Mouse (Mus musculus) skeletal muscle tissue, adult 2 months (tissue): ENCODE data around the gene Prdm10.
A peak's percentile ranks its signal among the peaks of the same experiment; 100 is the strongest.

Experiments used
- DNase-seq: peaks from one replicate; pipeline ENCODE4 v3.0.0-alpha.2; 2012; ENCODE audit warnings: low read depth, low spot score

The Prdm10 gene

DNA sequence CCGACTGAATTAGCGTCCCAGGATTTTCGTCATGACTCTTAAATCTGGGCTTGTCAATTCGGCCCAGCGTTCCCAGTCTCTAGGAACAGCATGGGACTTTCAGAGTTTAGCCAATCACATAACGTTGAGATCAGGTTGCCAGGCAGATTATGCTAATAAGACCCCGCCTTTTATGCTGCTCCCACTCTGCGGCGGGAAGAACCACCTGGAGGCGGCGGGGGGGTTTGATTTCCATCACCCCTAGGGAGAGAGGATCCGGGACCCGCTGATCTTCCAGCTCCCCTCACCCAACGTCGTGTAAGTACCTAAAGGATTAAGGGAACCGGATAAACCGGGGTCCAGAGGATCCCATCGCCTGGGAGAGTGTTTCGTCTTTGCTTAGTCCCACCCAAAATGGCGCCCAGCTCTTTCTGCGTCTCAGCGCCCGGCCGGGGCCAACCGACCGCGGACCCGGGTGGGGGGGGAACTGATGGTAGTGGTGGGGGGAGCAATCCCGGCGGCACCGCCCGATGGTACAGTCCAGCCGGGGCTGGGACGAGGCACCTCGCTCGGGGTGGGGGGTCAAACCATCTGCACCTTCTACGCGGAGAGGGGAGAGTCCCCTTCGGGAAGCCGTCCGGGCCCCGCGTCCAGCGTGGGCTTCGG, at the start of gene Prdm10:
TSS of gene Prdm10 (plus strand) at position 173 of the 645 bp plus-strand sequence.
- peak; percentile 98 for DNase-seq

DNA sequence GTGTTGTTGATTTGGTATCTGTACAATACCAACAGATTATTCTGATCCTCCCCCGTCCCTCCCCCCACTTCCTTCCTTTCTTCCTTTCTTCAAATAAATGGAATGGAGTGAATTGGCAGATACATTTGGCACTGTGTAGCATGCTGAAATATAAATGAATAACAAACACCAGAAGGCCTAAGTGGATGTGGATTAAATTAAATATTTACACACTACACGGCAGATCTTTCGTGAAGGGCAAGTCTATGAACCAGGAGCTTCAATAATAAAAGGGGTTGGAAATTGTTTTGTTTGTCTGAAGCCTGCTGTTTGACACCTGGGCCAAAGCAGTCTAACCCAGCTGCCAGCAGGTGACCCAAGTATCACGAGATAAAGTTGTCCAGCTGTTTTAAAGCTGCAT, 45.3 kb upstream of the Prdm10 start:
- no peak for DNase-seq

DNA sequence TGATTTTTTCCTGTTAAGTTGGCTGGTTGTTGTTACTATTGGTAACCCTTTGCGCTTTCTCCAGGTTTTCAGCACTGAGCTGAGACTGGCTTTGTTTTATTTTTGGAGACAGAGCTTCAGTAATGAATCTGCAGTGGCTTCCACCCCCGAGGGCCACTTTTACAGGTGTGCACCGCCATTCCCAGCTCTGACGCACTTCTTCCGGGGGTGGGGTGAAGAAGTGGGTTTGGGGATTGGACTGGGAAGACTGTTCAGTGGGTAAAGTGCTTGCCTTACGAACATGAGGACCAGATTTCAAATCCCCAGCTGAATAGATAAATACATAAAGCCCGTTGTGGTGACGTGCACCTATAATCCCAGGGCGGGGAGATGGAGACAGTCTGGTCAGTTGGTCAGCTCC, 44.8 kb upstream of the Prdm10 start:
- DNase-seq: no peak

DNA sequence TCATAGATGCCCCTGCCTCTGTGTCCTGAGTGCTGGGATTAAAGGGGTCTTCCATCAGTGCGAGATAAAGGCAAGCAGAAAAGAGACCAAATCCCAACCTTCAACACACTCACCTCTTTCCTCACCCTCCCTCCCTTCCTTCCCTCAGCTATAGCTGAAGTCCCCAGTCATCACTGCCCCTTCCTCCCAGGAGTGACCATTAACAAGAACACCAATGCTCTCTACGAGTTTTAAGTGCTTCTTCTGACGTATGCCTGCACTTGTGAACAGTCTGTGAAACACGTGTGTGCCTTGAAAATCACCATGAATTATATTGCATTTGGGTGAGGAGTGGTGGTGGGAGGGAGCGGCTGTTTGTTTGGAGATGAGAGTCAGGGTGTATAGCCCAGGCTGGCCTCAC, 44.3 kb upstream of the Prdm10 start:
- DNase-seq: no peak

DNA sequence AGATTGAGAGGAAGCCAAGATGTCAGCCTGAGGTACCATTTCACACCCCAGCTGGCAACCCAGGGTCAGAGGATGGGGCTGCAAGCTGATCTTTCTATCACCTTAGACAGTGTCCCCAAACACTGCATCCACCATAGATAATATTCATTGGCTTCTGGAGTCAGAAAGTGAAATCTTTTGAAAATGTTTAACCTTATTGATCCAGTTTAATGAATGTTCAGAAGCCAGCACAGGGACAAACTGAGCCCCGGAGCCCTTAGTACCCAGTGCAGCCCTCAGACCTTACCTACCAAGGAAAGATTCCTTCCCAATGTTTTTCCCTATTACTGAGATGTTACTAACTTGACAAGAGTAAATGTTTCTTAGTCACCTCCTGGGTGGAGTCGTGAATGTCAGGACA, 41.8 kb upstream of the Prdm10 start:
- no peak for DNase-seq

DNA sequence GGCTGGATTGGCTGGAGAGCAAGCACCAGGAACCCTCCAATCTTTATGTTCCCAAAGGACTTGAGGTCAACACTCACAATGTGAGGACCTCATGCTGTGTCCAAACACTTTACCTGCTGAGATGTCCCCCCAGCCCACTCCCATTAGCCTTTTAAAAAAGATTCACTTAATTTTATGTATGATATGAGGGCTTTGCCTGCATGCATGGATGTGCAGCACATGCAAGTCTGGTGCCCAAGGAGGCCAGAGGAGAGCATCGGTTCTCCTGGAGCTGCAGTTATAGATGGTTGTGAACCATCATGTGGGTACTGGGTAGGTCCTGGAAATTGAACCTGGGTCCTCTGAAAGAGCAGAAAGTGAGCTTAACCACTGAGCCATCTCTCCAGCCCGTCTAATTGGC, 40.8 kb upstream of the Prdm10 start:
- DNase-seq: no peak

DNA sequence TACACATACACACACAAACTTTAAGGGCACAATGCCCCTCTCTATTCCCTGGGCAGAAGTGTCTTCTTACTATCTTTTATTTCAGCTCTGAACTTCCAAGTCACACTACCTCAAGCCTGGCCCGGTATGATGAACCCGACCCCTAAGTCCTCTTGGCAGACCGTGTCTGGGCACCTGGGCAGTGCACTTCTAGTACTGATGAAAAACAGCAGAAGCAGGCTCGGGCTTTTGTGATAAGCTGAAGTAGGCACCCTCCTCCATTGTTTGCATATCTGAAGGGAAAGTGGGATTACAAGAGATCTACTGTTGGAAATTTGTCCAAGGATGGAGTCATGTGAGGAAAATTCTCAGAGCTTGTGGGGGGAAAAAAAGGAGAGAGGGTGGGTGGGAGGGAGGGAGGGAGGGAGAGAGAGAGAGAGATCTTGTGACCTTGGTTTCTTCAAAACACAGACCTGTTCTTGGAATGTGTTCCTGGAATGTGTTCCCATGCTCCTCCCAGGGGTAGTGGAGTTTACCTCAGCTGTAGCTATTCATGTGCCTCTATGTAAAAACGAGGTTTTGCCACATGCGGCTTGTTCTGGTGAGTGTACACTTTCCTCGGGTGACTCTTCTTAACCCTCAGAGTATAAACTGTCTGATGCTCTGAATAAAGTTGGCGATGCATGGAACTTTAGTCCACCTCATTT, 39.7 kb upstream of the Prdm10 start:
- no peak for DNase-seq

DNA sequence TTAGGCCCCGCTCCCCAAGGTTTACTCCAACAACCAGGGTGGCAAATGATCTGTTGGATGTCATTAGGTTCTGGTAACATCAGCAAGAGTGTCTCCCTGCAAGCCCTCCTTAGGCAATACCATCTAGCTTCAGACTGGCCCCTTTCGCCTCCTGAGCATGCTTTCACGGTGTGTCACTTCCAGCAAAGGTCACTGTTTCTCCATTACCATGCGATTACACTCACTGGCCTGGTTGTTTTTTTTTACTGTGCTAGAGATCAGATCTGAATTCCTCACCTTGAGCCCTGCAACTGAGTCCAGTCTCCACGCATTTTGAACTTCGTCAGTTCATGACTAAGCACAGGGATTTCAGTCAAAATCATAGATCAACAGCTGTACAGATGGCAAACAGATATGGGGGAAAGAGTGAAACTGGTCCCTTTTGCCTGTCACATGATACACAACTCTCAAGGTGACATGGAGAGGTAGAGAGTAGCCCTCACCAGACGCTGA, 39.1 kb upstream of the Prdm10 start:
- no peak for DNase-seq

DNA sequence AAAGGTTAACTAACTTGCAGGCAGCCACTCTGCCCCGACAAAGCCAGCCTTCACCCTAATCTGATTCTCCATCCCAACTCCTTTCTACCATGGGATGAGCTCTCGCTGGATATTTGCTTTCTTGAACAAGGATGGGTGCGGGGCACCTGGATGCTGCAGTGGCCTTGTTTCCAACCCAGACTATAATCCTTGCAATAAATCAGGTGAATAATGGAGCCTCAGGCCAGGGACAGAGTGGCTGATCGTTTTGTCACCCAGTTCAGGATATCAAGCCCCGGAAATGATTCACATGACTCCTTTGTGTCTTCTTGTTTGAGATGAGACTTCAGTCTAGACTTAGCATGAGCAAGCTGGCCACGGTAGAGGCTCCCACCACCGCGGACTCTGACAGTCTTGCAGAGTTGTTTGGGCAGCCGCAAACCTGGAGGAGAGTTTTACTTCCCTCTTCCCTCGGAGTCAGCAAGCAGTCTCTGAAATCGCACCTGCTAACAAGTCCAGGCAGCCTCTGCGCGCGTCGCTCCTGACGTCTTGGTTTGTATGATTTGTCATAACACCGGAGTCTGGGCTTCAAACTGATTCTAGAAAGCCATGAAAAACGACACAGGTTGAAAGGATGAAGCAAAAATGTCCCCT, 36.9 kb upstream of the Prdm10 start:
- DNase-seq: no peak

DNA sequence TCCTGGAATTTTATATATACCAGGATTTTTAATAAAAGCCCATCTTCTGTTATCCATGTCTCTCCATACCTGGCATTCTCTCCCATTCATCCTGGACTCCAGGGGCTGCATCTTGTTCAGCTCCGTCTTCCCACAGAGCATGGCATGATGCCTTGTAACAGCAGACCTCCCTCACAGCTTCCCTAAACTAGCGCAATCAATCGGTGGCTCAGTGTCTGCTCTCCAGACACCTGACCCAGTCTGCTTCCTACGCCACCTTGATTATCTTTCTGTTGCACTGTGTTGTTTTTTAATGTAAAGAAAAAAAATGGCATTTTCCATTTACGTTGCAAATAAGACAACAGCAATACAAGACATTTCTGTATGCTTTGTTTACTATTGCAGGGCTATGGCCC, 36.4 kb upstream of the Prdm10 start:
- no peak for DNase-seq

DNA sequence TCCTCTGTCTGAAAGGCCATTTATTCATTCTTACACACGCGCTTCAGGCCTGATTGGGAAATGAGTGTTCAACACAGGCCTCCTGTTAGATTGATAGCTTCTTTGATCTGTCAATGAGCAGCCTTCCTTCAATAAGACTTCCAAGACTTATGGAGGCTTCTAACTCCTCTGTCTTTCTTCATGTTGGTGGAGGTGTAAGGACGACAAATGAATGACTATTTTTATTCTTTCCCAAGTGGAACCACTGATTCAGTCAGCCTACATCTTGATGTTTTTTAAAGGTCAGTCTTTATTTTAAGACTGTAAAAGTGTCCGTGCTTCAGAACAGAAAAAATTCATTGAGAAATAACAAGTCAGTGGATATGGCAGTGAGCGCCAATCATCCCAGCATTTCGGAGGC, 35.3 kb upstream of the Prdm10 start:
- no peak for DNase-seq

DNA sequence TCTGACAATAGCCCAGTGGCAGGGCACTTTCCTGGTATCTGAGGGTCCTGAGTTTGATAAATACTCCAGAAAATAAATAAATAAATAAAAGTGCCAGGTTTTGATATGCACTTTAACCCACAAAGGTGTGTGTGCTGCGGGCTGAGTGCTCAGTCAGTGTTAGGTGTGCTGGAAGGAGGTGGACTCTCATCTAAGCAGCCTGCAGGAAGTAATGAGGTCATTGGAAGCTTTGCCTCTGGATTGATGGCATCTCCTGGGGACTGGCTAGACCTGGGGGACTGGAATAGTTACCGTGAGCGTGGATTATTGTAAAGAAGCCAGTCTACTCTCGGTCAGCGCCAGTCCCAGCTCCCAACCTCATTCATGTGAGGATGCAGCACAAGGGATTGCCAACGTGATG, 33.9 kb upstream of the Prdm10 start:
- no peak for DNase-seq

DNA sequence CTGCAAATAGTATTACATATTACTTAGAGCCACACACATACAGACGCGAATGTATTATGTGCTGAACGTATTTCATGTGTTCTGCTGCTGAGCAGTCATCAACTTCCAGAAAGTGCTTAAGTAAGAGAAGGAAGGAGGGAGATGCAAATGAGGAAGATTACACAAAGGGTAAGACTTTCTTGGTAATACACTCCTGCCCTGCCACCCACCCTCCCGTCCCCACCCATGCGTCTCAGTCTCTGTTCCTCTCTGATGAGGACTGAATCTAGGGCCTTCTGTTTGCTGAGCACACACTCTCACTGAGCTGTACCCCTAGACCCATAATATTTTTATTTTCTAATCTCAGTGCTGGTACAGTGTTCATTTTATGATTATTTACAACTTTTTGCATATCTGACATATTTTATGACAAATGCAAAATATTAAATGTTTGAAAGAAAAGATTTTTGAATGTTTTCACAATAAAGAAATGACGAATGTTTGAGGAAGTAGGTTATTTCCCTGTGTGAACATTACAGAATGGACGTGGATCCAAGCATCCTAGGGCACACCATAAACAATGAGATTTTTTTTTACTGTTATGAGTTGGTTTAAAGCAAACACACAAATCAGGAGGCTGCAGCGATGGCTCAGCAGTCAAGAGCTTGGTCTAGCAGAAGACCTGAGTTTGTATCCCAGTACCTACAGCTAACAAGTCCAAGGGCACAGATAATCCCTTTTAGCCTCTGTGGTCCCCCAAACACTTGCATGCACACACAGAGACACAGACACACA, 32.7 kb upstream of the Prdm10 start:
- peak; percentile 13 for DNase-seq

DNA sequence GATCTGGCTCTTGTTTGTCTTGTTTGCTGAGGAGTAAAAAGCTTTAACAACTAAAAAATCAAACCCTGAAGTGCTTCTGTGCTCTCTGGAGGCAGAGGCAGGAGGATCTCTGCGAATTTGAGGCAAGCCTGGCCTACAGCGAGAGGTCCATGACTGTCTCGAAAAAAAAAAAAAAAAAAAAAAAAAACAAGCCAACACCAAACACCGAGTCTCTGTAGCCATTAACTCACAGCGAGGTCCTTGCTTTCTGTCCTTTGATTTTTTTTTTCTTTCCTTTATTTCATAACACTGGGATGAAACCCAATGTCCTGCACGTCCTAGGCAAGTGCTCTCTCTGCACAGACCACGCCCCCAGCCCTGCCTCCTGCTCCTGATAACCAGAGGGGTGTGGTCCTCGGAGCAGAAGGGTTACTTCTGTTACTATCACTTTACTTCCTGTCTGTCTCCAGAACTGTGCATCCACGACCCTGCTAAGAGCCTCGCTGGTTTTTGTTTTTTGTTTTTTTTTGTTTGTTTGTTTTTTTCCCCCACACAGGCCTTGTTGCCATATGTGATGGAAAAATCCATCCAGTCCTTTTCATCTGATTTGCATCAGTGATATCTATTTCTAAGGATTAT, 28.0 kb upstream of the Prdm10 start:
- DNase-seq: peak; percentile 26

DNA sequence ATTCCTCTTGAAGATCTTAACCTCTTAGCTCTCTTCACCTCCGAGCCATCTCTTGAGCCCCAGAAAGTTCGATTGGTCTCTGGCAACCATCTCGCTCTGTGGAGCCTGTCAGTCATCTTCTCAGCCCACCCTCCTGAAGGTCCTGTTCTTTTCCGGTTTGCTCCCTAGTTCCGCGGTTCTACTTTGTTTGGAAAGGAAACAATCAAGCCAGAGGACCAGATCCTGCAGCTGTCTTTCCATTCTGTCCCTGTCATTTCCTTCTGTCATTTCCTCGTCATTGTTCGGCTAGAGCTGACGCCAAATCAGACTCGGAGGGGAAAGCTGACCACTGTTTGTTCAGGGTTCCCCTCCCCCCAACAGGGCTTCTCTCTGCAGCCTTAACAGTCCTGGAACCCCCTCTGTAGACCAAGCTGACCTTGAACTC, 27.0 kb upstream of the Prdm10 start:
- peak; percentile 31 for DNase-seq

DNA sequence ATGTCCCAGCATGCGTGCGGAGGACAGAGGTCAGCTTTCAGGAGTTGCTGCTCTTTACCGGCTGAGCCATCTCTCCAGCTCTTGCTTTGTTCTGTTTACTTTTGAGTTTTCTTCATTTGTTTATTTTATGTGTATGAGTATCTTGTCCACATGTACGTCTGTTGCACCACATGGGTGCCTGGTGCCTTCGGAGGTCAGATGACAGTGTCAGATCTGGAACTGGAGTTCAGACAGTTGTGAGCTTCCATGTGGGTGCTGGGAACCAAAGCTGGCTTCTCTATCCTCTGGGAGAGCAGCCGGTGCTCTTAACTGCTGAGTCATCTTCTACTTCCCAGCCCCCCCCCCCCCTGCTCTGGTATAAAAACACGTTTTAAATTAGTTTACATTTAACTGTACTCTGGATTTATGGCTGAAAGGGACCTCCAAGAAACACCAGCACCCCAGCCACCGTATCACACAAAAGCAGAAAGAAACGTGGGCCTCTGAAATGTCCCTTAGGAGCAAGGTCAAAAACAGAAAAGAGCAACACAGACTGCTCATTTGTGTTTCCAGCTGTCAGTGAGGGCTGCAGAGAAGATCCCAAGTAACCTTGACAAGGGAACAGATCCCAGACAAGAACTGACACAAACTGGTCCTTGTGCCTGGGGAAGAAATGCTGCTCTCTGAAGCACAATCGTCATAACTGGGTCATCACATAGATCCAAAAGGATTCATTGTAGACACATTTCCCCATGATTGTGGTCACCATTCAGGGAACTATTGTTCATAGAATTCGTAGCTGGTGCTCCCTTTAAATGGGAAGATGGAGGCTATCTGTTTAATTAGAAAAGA, 26.3 kb upstream of the Prdm10 start:
- no peak for DNase-seq

DNA sequence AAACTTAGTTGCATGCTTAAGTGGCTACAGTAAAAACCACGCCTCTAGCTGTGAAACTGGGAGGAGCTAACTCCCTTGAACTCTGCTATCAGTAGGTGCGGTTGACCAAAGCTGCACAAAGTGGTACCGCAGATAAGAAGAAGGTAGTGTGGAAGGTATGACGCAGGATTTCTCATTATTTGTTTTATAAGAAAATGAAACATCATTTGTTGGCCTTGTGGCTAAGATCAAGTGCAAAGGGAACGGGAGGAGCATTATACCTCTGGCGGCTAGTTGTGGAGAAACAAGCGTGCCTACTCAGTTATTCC, 25.7 kb upstream of the Prdm10 start:
- no peak for DNase-seq

DNA sequence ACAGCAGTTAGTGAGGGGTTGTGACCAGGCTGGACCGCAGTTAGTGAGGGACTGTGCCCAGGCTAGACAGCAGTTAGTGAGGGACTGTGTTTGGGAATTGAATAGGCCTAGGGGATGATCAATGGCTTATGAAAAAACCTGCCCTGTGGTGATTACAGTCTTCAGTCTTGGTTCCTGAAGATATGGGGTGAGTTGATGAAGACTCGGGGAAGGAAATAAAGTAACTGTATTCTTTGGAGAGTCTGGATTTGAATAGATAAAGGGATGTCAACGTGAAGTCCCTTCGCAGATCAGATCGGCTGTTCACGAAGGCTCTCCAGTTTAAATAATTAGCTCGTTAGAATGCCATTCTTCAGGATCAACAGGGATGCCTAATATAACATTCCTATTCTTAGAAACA, 24.4 kb upstream of the Prdm10 start:
- DNase-seq: no peak

DNA sequence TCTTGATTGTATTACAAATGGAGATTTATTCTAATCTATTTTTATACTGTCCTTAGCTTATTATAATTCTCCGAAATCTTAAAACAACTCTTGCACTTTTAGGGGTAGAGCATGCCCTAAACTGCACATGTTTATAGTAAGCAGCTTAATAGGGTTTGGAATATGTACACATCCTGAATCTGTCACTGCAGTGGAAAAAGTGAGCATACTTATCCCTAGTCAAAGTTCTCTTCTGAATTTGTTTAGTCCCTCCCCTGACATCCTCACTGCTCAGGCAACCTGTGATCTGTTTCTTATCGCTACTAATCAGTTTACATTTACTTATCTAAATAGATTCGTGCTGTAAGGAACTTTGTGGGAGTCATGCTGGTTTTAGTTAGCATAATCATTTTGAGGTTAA, 22.1 kb upstream of the Prdm10 start:
- no peak for DNase-seq

DNA sequence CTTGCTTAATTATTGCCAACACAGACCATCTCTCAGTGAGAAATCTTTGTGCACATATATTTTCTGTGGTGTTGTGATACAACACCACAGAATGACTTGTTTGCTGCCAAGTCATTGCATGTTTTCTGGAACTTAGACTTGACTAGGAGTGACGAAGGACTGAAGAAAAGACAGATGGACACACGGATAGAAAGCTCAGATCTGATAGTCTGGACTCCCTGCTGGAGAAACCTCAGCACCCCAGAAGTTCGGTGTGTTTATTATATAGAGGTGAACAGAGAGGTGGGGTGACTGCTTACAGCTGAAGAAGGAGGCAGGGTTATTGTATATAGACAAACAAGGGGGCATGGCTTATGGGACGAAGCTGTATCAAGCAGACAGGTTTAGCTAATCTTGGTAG, 20.1 kb upstream of the Prdm10 start:
- DNase-seq: no peak
